Mouse (Mus musculus) cerebellum, postnatal 36 days (tissue): Measurements from ENCODE around the gene Pmepa1.

Source experiments
- DNase-seq, 2 experiments: peaks; one replicate each; pipeline ENCODE4 v3.0.0; 2021 to 2022; ENCODE audit warnings: mixed read lengths in 2 of 2

Gene Pmepa1

DNA sequence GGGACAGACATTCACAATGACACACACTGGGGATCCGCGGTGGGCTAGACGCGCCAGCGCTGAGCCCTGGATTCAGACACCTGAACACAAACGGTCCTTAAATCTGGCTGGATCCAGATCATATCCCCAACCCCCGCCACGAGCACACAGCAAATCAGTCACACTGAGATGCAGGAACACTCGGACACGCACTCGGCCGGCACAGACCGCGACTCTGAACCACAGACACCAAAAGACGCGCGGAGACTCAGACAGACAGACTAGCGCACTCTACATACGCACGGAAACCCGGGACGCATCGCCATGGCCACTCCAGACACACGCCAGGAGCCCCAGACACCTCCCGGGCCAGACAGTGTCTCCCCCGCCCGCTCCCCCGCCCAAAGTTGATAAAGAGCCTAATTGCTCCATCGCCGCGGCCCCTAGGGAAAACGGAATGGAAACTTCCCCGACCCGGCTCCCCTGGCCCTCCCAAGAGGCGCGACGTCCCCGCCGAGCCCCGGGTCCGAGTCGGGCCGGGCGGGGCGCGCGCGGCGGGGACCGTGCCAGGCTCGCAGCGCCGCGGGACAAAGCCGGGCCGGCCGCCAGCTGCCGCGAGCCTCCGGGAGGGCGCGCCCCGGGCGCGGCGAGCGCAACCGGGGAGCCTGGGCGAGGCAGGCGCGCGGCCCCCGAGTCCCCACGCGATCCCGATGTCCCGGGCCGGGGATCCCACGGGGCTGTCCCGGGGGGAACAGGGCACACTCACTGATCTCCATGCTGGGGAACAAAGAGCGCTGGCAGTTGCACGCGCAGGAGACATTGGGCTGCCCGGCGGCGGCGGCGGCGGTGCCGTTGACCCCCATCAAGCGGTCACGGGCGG is 761 bp downstream of the Pmepa1 start:
- DNase-seq, result peak; percentile 20 to 24

DNA sequence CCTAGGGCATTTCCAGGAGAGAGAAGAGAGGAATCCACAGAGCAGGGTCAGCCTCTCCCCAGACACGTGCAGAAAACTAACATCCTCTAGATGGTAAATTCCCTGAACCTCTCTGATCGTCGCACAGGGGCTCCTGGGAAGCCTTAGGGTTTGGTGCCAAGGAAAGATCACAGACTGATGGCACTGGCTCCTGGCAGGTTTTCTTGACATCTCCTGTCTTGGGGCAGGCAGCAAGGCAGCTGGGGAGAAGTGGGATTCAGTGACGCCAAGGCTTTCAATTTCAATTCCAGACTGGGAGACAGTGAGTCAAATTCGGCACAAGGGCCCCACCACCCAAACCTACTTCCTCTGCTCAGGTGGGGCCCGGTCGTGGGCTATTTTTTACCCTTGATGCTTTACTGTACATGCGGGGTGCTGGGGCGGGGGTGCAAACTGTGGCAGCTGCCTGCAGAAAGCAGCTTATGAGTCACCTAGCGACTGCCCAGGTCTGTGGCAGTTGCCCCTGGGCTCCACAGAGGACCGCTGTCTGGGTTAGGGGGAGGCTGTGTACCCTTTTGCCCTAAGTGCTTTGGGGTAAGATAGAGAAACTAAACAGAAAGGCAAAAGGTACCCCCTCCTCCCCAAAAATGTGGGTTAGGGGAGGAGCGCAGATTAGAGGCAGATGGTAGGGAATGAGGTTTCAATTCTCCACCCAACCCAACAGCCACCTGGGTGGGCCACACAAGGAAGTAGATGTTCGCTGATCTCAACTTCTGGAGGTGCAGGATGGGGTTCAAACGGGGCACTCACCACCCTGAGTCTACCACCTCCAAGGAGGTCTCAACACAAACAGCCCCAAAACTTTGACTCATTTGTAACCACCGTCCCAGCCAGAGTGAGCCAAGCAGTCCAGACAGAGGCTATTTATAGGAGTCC is 1.6 kb downstream of the Pmepa1 start:
- DNase-seq, result no peak

DNA sequence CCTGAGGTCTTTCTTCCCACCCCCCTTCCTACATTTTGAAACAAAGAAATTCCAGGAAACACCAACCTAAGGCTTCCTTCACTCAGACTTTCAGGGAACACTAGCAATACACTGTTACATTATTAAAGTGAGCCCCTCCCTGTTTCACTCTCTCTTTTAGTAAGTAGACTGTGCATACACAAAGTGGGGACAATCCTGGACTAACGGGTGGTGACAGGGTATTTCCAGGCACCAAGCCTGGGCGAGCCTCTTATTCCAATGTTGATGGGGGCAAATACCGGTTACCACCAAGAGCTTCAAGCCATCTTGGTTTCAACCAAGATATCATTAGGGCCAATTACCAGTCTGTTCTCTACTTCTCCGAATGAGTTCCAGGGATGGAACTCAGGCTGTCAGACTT is 2.4 kb downstream of the Pmepa1 start:
- no peak for DNase-seq

DNA sequence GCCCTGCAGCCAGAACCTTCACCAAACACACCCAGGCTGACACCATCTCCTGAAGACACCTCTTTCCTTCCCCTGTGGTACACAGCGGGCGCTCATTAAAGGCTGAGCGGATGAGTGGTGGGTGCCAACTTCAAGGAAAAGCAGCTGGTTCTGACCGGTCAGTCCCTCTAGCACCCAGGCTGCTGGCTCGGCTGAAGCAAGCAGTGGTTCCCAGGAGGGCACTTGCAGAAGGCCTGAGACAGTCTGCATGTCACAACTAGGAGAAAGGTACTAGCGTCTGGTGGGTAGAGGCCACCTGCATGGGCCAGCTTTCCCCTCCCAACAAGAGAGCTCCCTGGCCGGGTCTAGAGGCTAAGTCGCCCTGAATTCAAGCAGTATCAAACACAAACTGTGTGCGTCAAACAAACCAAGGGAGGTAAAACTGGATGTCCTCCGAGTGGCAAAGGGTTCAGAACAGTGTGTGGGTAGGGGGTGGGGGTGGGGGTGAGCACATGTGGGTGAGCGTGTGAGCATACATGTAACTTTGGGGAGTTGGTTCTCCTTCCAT is 3.9 kb downstream of the Pmepa1 start:
- no peak for DNase-seq

DNA sequence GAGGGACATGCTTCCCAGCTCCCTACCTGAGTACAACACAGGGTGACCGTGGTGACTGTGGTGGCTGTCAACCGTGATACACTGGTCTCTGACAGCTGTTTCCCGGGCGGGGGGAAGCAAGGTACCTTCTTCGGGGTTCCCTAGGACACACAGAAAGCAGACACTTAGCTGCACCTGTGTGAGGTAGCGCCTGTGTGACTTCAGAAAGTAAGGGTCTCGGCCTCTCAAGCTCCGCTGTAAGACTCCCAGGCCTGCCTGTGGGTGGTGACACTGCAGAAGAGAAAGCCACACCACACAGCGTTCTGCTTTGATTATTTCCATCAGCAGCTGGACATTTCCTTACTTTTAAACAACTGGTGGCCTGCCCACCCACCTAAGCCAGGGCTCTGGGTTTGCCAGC is 4.8 kb downstream of the Pmepa1 start:
- DNase-seq, result no peak

DNA sequence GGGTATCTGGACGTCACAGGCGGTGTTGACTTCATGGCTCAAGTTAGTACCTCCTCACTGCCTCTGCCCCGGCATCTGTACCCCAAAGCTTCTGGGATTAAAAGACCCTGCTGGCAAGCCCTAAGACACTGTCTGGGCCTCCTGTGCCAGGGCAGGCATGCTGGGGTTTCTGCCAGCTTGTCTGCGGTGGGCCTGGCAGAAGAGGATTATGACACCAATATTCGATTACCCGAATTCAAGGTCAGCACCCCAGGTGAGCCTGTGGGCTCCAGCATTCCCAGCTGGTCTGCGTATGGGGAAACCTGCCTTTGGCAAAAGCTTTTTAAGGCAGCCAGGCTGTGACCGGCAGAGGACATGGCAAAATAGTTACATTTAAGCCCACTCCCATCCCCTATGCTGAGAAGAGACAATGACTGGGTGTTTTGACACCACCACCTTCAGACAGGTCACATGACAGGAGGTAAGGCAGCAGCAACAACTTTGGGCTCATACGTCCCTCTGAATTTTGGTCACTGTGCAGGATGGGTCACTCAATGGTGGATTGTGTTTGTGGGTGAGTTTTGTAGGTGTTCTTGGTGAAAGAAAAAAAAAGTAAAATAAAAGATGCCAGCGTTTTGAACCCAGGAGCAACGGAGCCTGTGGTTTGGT is 5.6 kb downstream of the Pmepa1 start:
- no peak for DNase-seq

DNA sequence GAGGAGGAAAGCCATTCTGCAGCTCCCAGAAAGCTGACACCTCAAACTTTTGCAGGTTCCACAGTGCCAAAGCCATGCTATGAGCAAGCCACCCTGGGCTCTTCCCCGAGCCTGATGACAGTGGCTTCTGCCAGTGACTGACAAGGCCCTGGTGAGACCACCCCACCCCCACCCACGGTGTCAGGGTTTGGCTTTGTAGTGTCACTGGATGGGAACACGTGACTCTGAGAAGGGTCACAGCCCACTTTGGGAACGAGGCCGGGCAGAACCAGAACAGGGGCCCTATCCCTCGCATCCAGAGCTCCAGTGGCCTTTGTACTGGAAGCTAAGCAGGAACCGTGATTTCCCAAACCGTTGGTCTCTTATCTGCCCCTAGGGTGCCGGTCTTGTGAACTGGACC is 6.1 kb downstream of the Pmepa1 start:
- no peak for DNase-seq

DNA sequence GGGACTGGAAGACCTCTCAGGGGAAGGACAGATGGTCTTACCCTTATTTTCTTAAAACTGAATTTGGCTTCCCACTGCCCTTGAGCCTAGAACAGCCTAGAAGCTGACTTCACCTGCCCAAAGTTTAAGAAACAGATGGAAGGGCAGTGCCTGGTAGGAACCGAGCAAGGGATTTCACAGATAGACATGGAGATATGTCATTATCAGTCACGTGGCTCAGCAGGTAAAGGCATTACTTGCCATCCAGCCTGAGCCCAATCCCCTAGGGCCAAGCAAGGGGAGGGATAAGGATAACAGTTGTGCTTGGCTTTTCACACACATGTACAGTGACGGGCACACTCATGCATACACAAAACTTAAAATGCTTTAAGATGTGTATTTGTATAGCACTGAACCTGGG is 8.8 kb downstream of the Pmepa1 start:
- no peak for DNase-seq

DNA sequence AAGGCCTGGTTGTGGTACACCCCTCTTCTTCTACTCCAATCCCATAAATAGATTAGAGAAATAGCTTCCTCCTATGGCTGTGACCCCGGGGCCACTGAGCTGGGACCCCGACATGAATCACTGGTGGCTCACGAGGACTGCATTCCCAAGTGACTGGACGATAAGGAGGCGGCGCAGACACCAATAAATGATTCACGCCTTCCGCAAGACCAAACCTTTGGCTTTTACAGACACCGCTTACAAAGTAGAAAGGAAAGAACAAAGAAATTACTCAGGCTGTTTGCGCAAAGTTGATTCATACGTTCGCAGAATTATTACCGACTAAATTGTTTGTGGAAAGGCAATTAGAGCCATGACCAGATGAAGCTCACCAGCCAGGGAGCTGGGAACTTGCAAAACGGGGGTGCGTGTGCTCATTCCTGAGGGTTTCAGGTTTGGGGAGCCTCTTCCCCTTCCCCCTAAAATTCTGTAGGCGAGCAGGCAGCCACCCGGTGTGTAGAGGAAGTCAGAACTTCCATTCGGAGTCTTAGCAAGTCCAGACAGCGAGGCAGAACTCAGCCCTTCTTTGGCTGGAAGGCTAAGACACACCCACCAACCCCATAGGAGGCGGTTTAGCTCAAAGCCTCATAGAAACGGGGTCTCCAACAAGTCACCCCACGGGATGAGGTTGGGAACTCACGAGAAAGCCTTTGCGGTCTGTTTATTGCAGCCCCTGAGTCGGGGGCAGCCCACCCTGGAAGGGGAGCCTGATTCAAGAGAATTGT is 9.8 kb downstream of the Pmepa1 start:
- no peak for DNase-seq

DNA sequence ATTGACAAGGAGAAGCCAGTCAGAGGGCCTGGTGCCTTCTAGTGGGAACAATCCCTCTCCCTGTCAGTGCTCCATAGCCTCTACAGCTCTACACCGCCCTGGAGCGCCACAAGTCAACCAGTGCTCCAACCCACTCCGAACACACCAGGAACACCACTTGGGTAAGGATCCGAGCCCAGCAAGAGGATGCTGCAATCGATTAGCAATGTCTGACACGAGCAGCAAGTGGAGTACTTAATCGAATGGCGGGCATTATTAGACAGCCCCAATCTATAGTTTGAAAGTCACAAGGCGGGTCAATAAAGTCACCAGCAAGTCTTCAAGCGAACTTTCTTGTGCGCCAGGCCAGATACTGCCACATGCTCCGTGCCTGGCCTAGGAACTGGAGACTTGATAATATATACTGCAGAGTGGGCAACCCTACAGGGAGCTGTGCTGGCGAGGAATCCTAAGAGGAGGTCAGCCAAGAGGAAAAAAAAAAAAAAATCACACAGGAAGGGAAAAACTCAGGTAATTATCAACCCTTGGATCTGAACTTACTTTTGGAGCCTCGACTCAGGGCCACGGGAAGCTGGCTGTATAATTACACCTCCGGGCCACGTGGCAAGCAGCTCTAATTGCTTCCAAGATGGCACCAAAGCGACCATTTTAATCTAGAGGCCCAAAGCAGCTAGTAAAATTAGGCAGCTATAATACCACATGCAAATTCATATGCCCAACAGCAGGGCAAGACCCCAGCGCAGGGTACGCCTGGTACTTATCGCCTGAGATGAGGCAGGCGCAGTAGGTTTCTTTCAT is 10.7 kb downstream of the Pmepa1 start:
- DNase-seq, result no peak

DNA sequence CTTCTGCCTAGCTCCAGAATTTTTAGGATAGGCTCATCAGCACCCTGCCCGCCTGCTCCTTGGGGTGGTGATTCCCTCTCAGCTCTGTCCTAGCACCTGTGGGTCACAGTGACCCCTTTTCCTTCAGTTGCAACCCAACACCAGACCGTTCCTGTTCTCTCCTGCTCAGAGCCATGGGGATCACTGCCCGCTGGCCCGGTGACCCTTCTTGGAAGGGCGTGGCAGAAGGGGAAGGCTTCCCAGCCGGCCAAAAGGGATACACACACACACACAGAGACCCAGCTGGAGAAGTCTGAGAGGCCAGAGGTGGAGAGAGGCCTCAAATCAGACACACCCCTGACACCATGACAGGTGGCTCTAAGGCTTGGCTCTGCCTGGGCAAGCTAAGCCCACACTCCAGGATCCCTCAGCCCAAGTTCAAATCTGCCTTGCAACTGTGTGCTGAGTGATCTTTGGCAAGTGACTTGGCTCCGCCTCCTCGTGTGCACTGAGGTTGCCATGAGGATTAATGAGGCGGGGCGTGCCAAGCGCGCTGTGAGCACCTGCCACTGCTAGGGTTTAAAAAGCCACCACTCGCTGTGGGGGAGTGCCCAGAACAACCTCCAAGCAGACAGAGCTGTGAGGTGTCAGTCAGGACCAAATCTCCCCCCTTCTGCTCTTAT is 11.7 kb downstream of the Pmepa1 start:
- no peak for DNase-seq

DNA sequence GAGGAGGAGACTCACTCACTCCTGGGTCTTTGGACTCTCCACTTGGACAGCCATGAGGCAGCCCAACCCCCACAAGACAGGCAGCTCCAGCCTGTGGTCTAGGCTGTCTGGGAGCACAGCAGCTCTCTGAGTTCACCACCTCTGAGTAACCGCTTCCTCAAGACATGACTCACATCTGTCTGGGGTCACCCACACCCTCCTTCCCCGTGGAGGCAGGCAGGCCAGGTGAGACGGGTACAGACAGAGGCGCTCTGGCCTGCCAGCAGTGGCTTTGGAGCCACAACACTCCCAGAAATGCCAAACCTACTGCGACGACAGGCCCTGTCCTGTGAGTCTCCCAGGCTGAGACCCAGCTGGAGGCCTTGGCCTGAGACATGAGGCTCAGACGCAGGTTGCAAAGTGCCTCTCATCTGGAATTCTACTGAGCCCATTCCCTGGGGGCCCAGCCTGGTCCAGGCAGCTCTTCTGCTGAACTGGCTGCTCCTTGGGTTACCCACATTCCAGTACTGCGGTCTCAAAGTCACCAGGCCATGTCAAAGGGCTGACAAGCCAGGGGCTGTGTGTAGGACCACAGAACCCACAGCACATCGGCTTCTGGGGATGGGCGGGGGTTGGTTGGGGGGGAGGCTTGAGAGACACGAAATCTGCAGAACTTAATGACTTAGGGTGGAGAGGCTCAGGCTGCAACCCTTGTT is 12.6 kb downstream of the Pmepa1 start:
- DNase-seq, result no peak

DNA sequence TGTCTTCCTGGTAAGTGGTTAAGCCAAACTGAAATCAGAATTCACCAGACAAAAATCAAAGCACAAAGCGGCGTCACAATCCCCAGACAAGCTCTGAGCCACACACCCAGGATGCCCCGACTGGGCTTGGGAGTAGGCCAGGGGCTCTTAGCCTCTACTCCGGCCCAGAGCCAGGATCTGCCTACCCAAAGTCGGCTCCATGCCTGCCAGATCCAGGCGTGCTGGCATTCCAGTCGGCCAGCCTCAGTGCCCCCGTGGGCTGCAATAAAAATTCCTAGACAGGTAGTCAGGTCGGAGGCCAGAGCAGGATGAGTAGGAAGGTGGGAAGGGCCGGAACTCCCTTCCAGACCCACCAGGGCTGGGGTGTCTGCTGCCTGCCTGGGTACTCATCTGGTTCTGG is 14.8 kb downstream of the Pmepa1 start:
- no peak for DNase-seq

DNA sequence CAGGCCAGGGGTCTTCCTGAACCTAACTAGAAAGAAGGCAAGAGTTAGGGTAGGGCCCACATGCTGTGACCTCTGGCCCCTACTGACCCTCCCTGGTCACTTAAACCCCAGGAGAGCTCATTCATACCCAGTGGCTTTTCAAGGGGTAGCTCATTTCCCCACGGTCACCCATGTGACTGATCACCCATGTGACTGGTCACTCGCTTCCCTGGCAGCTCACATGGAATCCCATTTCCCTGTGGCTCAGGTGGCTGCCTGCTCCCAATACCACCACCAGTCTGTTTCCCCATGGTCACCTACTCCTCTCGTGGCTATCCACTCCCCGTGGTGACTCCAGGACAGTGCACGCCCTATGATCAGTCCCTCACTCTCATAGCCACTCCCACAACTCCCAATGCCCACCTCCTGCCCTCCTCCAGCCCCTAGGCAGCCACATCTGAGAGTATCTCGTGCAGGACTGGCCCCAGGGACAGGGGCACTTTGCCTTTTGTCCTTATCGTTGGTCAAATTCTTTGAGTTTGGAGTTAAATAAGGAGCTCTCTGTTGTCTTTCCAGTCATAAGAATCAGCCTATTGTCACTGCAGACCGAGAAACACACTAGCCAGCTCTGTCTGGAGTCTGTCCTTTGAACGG is 17.8 kb downstream of the Pmepa1 start:
- DNase-seq, result no peak

DNA sequence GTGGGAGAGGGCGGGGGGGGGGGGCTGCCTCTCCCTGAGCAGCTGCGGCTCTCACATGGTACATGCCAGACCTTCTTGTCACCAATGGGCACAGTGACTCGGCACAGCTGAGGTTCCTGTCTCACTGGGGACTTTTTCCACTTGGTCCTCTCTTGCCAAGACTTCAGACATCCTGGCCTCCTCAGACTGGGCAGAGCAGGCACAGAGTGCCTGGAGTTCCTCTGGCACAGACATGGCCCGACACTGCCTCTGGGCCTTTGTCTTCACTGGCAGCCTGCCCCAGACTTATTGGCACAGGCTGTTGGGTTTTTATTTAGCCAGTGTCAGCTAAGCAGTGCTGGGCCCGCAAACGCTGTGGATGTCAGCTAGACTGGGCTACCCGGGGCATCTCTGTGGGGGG is 18.7 kb downstream of the Pmepa1 start:
- peak; percentile 62 to 66 for DNase-seq

DNA sequence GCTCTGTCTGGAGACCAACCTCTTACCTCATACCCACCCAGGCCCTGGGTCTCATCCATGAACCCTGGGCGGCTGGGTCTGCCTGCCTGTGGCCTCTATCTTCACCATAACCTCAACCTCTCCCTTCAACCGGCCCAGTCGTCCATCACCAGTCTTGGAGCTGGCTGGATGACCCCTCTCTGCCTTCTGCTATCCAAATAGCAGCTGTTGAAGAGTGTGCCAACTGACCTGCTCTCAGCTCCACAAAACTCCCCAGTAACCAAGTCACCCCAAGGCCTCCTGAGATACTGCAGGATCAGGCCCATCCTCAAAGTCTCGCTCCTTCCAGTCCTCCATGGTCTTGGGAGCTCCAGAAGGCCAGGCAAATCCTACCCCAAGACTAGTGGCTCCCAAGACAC is 19.8 kb downstream of the Pmepa1 start:
- no peak for DNase-seq

DNA sequence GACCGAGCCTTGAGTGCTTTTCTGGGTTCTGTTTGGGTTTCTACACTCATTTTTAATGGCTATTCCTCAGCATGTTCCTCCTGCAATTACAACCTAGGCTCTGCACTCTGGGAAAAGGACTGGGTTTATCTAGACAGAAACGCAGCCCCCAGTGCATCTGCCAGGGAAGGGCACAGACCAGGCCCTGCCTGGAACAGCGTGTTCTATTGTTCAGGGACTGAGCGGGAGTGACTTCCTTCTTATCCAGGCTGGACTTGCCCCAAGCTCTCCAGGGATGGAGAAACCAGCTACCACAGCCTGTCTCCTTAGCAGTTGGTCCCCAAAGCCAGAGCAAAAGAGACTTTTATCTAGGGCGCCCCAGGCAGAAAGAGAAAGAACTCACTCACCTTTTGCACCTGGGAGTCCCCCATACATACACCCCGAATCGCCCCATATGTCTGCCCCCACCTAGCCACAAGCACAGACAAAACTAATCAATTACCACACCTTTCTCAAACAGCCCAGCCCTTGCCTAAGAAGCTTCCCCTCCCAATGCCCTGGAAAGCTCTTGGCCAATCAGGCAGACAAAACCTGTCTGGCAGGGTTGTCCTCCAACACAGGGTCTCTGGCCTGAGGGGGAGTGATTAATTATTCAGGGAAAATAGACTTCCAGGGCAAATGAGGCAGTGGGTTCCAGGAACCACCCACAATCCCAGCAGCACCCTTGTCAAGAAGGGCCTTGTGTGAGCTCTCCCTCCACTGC is 20.4 kb downstream of the Pmepa1 start:
- DNase-seq, result no peak

DNA sequence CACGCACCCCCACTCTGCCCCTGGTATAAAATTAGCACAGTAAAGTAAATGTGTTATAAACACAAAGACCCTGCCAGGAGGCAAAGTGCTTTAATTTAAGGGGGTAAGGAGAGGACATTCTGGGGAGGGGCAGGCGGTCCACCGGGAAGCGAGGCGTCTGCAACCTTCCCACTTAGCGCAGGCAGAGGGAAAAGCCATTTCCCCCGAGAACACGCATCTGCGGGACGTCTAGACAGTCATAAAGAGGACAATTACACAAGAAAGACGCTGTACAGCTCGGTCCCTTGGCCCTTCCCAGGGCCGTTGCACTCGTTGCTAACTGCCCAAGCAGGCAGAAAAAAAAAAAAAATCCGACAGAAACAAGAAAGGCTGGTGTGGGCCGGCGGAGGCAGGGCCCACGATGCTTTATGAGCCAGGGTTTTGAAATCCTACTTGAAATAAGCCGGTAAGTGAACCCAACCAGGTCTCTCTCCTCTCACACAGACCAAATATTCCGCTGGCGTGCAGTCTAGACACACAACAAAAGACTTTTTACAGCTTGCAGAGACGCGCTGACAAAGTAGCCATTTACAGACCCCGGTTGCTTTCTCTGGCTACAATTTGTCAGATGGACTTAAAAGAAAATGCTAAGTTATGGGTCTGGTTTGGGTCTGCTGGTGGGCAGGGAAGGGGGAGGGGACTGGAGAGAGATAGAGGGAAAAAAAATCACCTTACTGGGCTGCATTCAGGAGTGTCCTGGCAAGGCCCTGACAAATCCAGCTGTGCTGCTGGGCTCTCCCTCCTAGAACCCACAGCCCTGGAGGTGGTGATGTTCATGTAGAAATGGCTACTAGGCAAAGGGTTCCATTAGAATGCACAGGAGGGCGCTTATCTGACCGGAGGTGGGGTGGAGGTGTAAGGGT is 22.3 kb downstream of the Pmepa1 start:
- no peak for DNase-seq
